Mouse (Mus musculus) cerebellum, postnatal 25 days (tissue): ENCODE measurements at regions not wholly inside any gene's neighbourhood (a gene's known extent, or its start where the extent isn't known, plus 50 kb on each side); places are given as distances from the start of the nearest gene placed in this dataset.
"Not testable (repeated sequence)": the region's sequence is repeated elsewhere in the genome, so short reads cannot be mapped to it uniquely, and the experiment has no call there.

Source experiments
- DNase-seq, 2 experiments: peaks; one replicate each; pipeline ENCODE4 v3.0.0; 2021; ENCODE audit warnings: mixed read lengths in 2 of 2

DNA sequence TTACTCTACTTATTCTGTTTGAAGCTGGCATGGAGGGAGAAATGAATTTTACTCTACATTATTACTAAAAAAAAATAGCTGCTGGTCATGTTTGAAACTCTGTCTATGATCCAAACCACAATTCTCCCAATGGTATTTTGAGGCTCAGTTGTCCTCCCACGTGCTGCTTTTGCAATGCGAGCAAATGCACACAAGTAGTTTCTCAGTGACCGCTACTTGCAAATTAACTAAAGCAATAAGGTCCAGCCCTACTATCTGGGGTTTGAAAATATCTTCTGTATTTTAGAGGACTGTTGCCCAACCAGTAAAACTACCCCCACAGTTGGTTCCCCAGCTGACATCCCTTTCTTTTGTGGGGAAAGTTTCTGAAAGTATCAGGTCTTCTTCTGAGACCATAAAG lies 276.0 kb downstream of the Cetn3 start:
- DNase-seq = no peak

DNA sequence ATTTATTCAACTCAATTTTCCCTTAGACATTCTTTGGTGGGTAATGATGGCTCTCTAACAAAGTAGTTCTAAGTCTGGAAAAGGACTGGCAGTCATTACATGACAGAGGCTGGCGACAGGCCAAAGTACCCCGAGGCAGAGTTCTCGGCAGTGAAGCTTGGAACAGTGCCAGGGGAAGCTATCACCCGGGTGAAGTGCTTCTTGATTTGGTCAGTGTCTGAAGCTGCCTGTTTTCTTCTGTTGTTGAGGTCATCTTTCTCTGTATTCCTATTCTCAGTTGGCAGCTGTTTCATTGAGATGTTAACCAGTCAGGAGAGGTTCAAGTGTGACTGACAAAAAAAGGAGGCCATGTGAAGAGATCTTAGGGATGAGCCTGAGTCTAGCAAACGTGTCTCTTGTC lies 276.6 kb downstream of the Cetn3 start:
- DNase-seq = peak; percentile 28 to 61

DNA sequence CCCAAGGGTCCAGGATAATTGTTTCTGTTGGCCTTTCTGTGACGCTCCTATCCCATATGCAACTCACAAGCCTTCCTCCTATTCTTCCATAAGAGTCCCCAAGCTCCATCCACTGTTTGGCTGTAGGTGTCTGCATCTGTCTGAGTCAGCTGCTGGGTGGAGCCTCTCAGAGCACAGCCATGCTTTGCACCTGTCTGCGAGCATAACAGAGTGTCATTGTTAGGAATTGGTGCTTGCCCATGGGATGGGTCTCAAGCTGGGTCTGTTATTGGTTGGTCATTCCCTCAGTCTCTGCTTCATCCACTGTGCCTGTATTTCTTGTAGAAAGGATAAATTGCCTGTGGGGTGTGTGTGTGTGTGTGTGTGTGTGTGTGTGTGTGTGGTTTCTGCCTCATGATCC lies 281.0 kb downstream of the Cetn3 start:
- not testable (repeated sequence) for DNase-seq

DNA sequence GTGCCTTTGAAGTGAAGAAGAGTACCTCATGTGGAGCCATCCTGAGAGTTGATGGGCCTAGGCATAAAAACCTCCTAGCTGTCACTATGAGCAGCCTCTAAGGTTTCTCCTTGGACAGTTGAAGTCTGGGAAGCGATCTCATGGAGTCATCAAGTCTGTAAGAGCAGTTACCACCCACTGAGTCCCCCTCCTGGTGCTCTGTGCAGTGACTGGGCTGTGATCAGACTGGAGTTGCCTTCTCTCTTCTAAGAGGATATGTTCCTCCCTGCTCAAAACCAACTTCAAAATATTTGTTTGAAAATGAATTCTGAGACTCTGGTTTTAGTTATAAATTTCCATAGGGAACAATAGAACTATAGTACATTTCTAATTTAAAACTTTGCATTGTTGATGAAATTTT lies 283.3 kb downstream of the Cetn3 start:
- no peak for DNase-seq

GRCm38 (mm10) chr13:82066674-82067270 lies 283.9 kb downstream of the Cetn3 start:
- no peak for DNase-seq

GRCm38 (mm10) chr13:82072449-82072848 lies 289.6 kb downstream of the Cetn3 start:
- DNase-seq = no peak

DNA sequence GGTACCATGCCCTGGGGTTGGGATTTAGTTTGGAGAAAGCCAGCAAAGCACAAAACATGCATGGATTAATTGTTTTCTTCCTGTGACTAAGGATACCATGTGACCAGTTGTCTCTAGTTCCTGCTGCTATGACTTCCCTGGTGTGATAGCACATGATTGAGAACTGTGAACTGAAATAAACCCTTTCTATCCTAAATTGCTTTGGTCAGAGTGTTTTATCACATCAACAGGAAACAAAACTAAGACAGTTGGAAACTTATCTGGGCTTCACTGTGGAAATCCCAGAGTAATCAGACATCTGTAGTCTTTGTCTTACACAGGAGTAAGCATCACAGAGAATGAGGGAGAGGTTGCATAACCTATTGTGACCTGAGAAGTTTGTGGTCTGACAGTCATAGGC lies 290.5 kb downstream of the Cetn3 start:
- no peak for DNase-seq

GRCm38 (mm10) chr13:82081375-82081774 lies 298.5 kb downstream of the Cetn3 start:
- DNase-seq = no peak

DNA sequence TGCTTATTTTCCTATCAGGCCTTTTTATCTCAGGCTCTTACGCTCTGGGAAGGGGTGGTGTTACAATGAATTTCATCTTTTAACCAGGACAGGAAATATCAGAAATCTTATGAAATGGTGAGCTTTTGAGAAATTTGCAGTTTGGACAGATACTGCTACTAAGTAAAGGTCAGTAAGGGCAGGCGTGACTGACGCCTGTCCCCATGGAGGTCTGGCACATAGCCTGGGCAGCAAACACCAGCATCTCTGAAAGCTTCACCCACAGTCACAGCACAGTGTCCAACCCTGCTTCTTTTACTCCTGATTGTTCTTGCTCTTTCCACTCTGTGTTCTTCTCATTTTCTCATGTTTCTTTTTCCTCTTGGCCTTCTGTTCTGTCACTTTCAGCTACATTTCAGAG lies 304.8 kb downstream of the Cetn3 start:
- DNase-seq = no peak

- DNase-seq = peak in 1 of 2 experiments; percentile 14
Observed at GRCm38 (mm10) chr13:82092186-82092585, 309.3 kb downstream of the Cetn3 start.

GRCm38 (mm10) chr13:82106032-82106431 lies 323.2 kb downstream of the Cetn3 start:
- DNase-seq = no peak

DNA sequence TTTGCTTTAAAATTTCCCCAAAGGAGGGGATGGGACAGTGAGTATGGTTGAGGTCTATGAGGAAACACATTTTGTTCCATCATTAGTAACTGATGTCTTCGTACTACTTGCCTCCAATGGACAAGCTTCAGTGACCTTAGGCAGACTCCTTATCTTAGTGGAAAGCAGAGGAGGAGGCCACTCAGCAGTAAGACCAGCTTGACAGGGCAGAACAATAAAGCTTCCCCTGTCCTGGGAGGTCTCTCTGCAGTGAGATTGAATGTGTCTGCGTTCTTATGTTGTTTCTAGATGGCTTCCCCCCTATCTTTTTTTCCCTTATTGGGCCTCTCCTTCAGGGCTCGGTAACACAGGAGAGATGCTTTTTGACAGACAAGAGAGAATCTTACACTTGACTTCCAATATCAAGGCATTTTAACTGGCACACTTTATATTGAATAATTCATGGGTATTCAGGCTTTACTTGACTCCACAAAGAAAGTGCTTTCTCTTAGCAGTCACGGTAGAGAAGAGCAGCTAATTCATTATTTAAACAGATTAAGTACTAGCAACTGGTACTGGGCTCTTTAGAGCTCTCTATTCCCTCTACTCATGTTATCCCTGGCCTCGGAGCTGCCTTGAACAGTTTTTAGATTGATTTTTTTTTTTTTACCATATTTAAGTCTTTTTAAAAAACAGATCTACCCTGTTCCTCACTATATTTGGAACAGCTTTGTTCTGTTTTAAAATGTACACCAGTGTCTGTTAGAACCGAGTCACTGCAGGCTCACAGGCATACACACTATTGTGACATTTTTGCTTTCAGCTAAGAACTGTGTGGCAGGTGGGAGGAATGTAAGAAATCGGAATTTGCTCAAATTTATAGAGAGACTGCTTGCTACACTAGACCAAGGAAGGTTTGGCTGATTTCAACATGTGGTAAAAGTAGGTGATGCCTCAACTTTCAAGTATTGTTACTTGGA lies 347.2 kb downstream of the Cetn3 start:
- DNase-seq = no peak
